In the genomic region with DNA sequence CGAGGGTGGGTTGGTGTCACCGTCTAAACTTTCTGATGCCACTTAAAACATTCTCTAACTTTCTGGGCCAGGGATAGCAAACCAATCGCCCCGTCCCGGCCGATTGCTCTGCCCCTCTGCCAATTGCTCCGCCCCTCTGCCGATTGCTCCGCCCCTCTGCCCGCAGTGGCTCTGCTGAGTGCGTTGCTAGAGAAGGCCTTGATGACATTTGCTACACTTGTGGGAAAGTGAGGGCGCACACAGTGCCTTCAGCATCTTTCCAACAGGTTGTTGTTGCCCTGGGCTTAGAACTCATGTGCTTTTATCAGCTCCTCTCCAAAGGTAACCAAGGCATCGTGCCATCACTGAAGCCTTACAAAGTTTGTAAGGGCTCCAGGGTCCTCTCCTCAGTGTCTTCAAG, we compare ENCODE assay signal across 14 mouse cellular contexts. TPM values are rescaled to one million over a fixed set of nuclear protein-coding genes. Genes with fewer than 3 reads are reported as not detected.
DNase-seq lines count a peak whose midpoint lies in the region; ATAC-seq and TF ChIP-seq lines count a peak whose summit lies in the region.
"Had no signal": no experiment of that assay in that cellular context is flagged by ENCODE, and none has a peak within 500 bp of the region (broad histone marks: within the 10 kb centered on the region; RNA-seq: fewer than 3 reads in every experiment).

No protein-coding gene starts in this region.

- H3K4me3 ChIP-seq in heart, embryonic 13.5 days, result no peak overlapping the region
- peak overlapping the region; percentile 46 for H3K4me3 ChIP-seq in ES-Bruce4 (ENCODE audit: low read depth, low read length)
- peak overlapping the region; percentile 25; the same call in 1 of the 2 replicates for H3K4me3 ChIP-seq in liver, embryonic 16.5 days (ENCODE audit: low read depth, low read length)
- no peak overlapping the region for H3K4me3 ChIP-seq in forebrain, embryonic 13.5 days
- H3K4me3 ChIP-seq: embryonic facial prominence, embryonic 15.5 days had no signal

- no peak overlapping the region for H3K27ac ChIP-seq in heart, embryonic 13.5 days (replicated peaks)
- no peak overlapping the region for H3K27ac ChIP-seq in ES-Bruce4 (ENCODE audit: insufficient read depth, low read length)
- H3K27ac ChIP-seq in liver, embryonic 16.5 days (ENCODE audit: low read length), result peak overlapping the region; percentile 79
- H3K27ac ChIP-seq in forebrain, embryonic 13.5 days, result no peak overlapping the region
- H3K27ac ChIP-seq: embryonic facial prominence, embryonic 15.5 days had no signal

- no peak overlapping the region for H3K9ac ChIP-seq in heart, embryonic 13.5 days
- H3K9ac ChIP-seq in ES-Bruce4 (ENCODE audit: low read depth, poor library complexity, severe bottlenecking), result no peak overlapping the region
- H3K9ac ChIP-seq in liver, embryonic 16.5 days (ENCODE audit: low read depth, low read length), result no peak overlapping the region; the same call in 1 of the 2 replicates
- no peak overlapping the region for H3K9ac ChIP-seq in forebrain, embryonic 13.5 days
- H3K9ac ChIP-seq: embryonic facial prominence, embryonic 15.5 days had no signal

- H3K4me1 ChIP-seq in heart, embryonic 13.5 days, result peaks cover 21% of the 10 kb centered on the region
- H3K4me1 ChIP-seq in ES-Bruce4 (ENCODE audit: control insufficient read depth, insufficient read depth, low read length), result no peaks in the 10 kb centered on the region
- H3K4me1 ChIP-seq in liver, embryonic 16.5 days (ENCODE audit: control insufficient read depth, low read depth, low read length), result peaks cover 44% of the 10 kb centered on the region
- no peaks in the 10 kb centered on the region for H3K4me1 ChIP-seq in forebrain, embryonic 13.5 days

- H3K4me2 ChIP-seq in heart, embryonic 13.5 days, result 0 out of 2 replicates have a peak overlapping the region, but pooled peaks have one; percentile 4
- peak overlapping the region; percentile 13 for H3K4me2 ChIP-seq in liver, embryonic 16.5 days (ENCODE audit: low read depth, low read length)
- H3K4me2 ChIP-seq in forebrain, embryonic 13.5 days, result no peak overlapping the region
- H3K4me2 ChIP-seq: embryonic facial prominence, embryonic 15.5 days had no signal

- peaks cover 3% of the 10 kb centered on the region; the same call in 1 of the 2 replicates for H3K9me3 ChIP-seq in heart, embryonic 13.5 days
- peaks cover 3% of the 10 kb centered on the region for H3K9me3 ChIP-seq in ES-Bruce4 (replicated peaks; ENCODE audit: control insufficient read depth, insufficient read depth, low read length, poor library complexity, severe bottlenecking)
- no peaks in the 10 kb centered on the region for H3K9me3 ChIP-seq in liver, embryonic 16.5 days (replicated peaks; ENCODE audit: control insufficient read depth, low read length)
- peaks cover 4% of the 10 kb centered on the region for H3K9me3 ChIP-seq in forebrain, embryonic 13.5 days (replicated peaks)

- no peak for TF ChIP-seq CTCF in ES-Bruce4 (IDR thresholded peaks at IDR 0.05; ENCODE audit: low read depth, low read length)

- ATAC-seq in heart, embryonic 13.5 days (ENCODE audit: extremely low read depth, insufficient number of reproducible peaks, low FRiP score, low TSS enrichment), result no peak
- peak; percentile 79 for ATAC-seq in erythroblast, adult 5-6 weeks (replicated peaks; ENCODE audit: low FRiP score, poor library complexity, severe bottlenecking)
- peak; percentile 38; the same call in 1 of the 2 replicates for ATAC-seq in liver, embryonic 16.5 days (ENCODE audit: low read depth)
- no peak for ATAC-seq in forebrain, embryonic 13.5 days
- ATAC-seq: Patski had no signal

- no peak for TF ChIP-seq EP300 in ES-Bruce4 (IDR thresholded peaks at IDR 0.05; ENCODE audit: insufficient read depth, low read depth, low read length)

- DNase-seq in heart, postnatal 4 days, result no peak
- no peak for DNase-seq in urinary bladder, postnatal 4 days (ENCODE audit: low spot score in 2 of 2)
- no peak for DNase-seq in right cerebral cortex, postnatal 4 days
- DNase-seq: adrenal gland, postnatal 14 days; kidney, postnatal 10 days; layer of hippocampus, adult 9-11 months; lung, postnatal 36 days had no signal

- 18% methylated on average over 13 of the region's 13 CpGs for WGBS in heart, embryonic 13.5 days
- 19% methylated on average over 13 of the region's 13 CpGs for WGBS in liver, embryonic 16.5 days (ENCODE audit: insufficient replicate concordance)
- 24% methylated on average over 13 of the region's 13 CpGs for WGBS in forebrain, embryonic 13.5 days

- 0 out of 2 replicates have a peak, but pooled peaks cover 1% of the 10 kb centered on the region for H3K36me3 ChIP-seq in heart, embryonic 13.5 days
- no peaks in the 10 kb centered on the region for H3K36me3 ChIP-seq in ES-Bruce4 (ENCODE audit: control insufficient read depth, insufficient read depth, low read length, poor library complexity, severe bottlenecking)
- no peaks in the 10 kb centered on the region for H3K36me3 ChIP-seq in liver, embryonic 16.5 days (ENCODE audit: control insufficient read depth, insufficient read depth)
- H3K36me3 ChIP-seq in forebrain, embryonic 13.5 days (ENCODE audit: poor library complexity, severe bottlenecking), result no peaks in the 10 kb centered on the region
- H3K36me3 ChIP-seq: embryonic facial prominence, embryonic 15.5 days had no signal

- no peak for TF ChIP-seq POLR2A in ES-Bruce4 (IDR thresholded peaks at IDR 0.05; ENCODE audit: insufficient read depth, low read length)

- H3K27me3 ChIP-seq in heart, embryonic 13.5 days (replicated peaks), result peaks cover 15% of the 10 kb centered on the region
- H3K27me3 ChIP-seq in ES-Bruce4 (ENCODE audit: control insufficient read depth, insufficient read depth, low read length, poor library complexity, severe bottlenecking), result no peaks in the 10 kb centered on the region
- H3K27me3 ChIP-seq in liver, embryonic 16.5 days (ENCODE audit: control insufficient read depth, insufficient read depth, low read depth, low read length), result no peaks in the 10 kb centered on the region
- 0 out of 2 replicates have a peak, but pooled peaks cover 7% of the 10 kb centered on the region for H3K27me3 ChIP-seq in forebrain, embryonic 13.5 days
- H3K27me3 ChIP-seq: Patski had no signal

RNA-seq across cellular contexts. Expression of a gene that starts 2.5 kb away (rescaled TPM):
- 1.7 TPM in 2 replicates for polyA plus RNA-seq in heart, embryonic 13.5 days (2015; fragmentation: Nextera tagmentation; extraction: Ambion mirVana)
- not detected for total RNA-seq in heart, postnatal 4 days (2021)
- polyA plus RNA-seq in ES-Bruce4 (2011; ENCODE audit: insufficient read depth, insufficient read length, low read depth, missing spikeins), result 2.0 and 2.4 TPM in 2 replicates
- total RNA-seq in erythroblast, adult 5-6 weeks (2015; ENCODE audit: low replicate concordance), result 31.3 and 37.1 TPM in 2 replicates
- total RNA-seq in erythroblast, adult 5-6 weeks (2017; ENCODE audit: low replicate concordance), result 12.3 and 20.9 TPM in 2 replicates
- 20.3 and 30.0 TPM in 2 replicates for polyA plus RNA-seq in liver, embryonic 16.5 days (2015; fragmentation: Nextera tagmentation; extraction: Ambion mirVana)
- 0.23 and 1.2 TPM in 2 replicates for polyA plus RNA-seq in forebrain, embryonic 13.5 days (2015; fragmentation: Nextera tagmentation; extraction: Ambion mirVana)

RNA-seq across cellular contexts. Expression of a gene that starts 15.9 kb away (rescaled TPM):
- polyA plus RNA-seq in heart, embryonic 13.5 days (2015; fragmentation: Nextera tagmentation; extraction: Ambion mirVana), result 2.9 and 3.2 TPM in 2 replicates
- 1 to 10 TPM; 1.6 to 2.0 TPM for total RNA-seq in heart, postnatal 4 days (2021)
- 15.4 and 30.0 TPM in 2 replicates for polyA plus RNA-seq in ES-Bruce4 (2011; ENCODE audit: insufficient read depth, insufficient read length, low read depth, missing spikeins)
- total RNA-seq in erythroblast, adult 5-6 weeks (2015; ENCODE audit: low replicate concordance), result 30.4 and 56.8 TPM in 2 replicates
- 32.1 and 37.9 TPM in 2 replicates for total RNA-seq in erythroblast, adult 5-6 weeks (2017; ENCODE audit: low replicate concordance)
- polyA plus RNA-seq in liver, embryonic 16.5 days (2015; fragmentation: Nextera tagmentation; extraction: Ambion mirVana), result 18.0 and 20.6 TPM in 2 replicates
- 1.3 and 1.7 TPM in 2 replicates for polyA plus RNA-seq in forebrain, embryonic 13.5 days (2015; fragmentation: Nextera tagmentation; extraction: Ambion mirVana)
- polyA plus RNA-seq: Patski had no signal

RNA-seq across cellular contexts. Expression of a gene that starts 43.9 kb away (rescaled TPM):
- polyA plus RNA-seq in heart, embryonic 13.5 days (2015; fragmentation: Nextera tagmentation; extraction: Ambion mirVana), result 0.09 and 0.13 TPM in 2 replicates
- total RNA-seq in heart, postnatal 4 days (2021), result 1 to 10 TPM; 1.3 to 1.6 TPM
- 25.1 and 28.1 TPM in 2 replicates for polyA plus RNA-seq in ES-Bruce4 (2011; ENCODE audit: insufficient read depth, insufficient read length, low read depth, missing spikeins)
- 3.6 and 4.0 TPM in 2 replicates for total RNA-seq in erythroblast, adult 5-6 weeks (2015; ENCODE audit: low replicate concordance)
- 4.5 and 4.9 TPM in 2 replicates for total RNA-seq in erythroblast, adult 5-6 weeks (2017; ENCODE audit: low replicate concordance)
- polyA plus RNA-seq in liver, embryonic 16.5 days (2015; fragmentation: Nextera tagmentation; extraction: Ambion mirVana), result 1.8 TPM in 2 replicates
- 0.06 and 0.10 TPM in 2 replicates for polyA plus RNA-seq in forebrain, embryonic 13.5 days (2015; fragmentation: Nextera tagmentation; extraction: Ambion mirVana)

RNA-seq across cellular contexts. Expression of a gene that starts 48.5 kb away (rescaled TPM):
- 15.3 and 16.0 TPM in 2 replicates for polyA plus RNA-seq in heart, embryonic 13.5 days (2015; fragmentation: Nextera tagmentation; extraction: Ambion mirVana)
- total RNA-seq in heart, postnatal 4 days (2021), result 10 to 100 TPM; 21.6 to 22.6 TPM
- polyA plus RNA-seq in ES-Bruce4 (2011; ENCODE audit: insufficient read depth, insufficient read length, low read depth, missing spikeins), result 36.6 and 45.6 TPM in 2 replicates
- total RNA-seq in erythroblast, adult 5-6 weeks (2015; ENCODE audit: low replicate concordance), result 3.8 and 4.8 TPM in 2 replicates
- 0.84 and 1.0 TPM in 2 replicates for total RNA-seq in erythroblast, adult 5-6 weeks (2017; ENCODE audit: low replicate concordance)
- 9.1 and 9.3 TPM in 2 replicates for polyA plus RNA-seq in liver, embryonic 16.5 days (2015; fragmentation: Nextera tagmentation; extraction: Ambion mirVana)
- 1.7 and 2.1 TPM in 2 replicates for polyA plus RNA-seq in forebrain, embryonic 13.5 days (2015; fragmentation: Nextera tagmentation; extraction: Ambion mirVana)

Comparison
In these comparisons a context has a peak if more than half of its experiments do, and no peak if none do; other contexts are left out.
1. ATAC-seq: peak in erythroblast, adult 5-6 weeks (single experiment) and liver, embryonic 16.5 days (single experiment); none in heart, embryonic 13.5 days (single experiment) and forebrain, embryonic 13.5 days (single experiment).
2. H3K4me3 ChIP-seq: peak in ES-Bruce4 (single experiment) and liver, embryonic 16.5 days (single experiment); none in heart, embryonic 13.5 days (single experiment) and forebrain, embryonic 13.5 days (single experiment).